Mouse (Mus musculus): ENCODE measurements around the gene Gm609. TPM values are rescaled to one million over a fixed set of nuclear protein-coding genes. Genes with fewer than 3 reads are reported as not detected.
"Not testable (repeated sequence)": the region's sequence is repeated elsewhere in the genome, so short reads cannot be mapped to it uniquely, and the experiment has no call there.

Gene Gm609
- polyA plus RNA-seq (2015; fragmentation: Nextera tagmentation; extraction: Ambion mirVana) = not detected in 2 replicates

DNA sequence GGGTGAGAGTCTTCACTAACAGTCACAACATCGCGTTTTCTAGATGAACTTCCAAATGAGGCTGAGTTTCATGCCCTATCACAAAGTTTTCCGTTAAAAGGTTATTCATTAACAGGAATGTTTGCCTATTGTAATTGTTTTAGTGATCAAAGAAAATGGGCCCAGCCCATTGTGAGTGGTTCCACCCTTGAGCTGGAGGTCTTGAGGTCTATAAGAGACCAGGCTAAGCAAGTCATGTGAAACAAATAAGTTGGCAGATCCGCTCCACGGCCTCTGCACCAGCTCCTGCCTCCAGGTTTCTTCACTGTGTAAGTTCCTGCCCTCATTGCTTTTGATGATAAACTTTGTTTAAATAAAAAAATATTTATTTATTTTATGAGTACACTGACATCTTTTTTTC, at the start of gene Gm609:
Gene Gm609 (minus strand): TSS at position 43 of the 400 bp plus-strand sequence.
- WGBS = 72% methylated on average over 5 of the region's 5 CpGs
- no peak for ATAC-seq (replicated peaks)

GRCm38 (mm10) chr16:45542108-45542507, 49.3 kb upstream of the Gm609 start:
- Histone ChIP-seq H3K4me3 (no peak overlapping the region), H3K9me3 (no peaks in the 10 kb centered on the region)

More for the DNA sequence above, at the start of gene Gm609:
- Histone ChIP-seq H3K27me3 (no peaks in the 10 kb centered on the region), H3K4me2 (replicated peaks) (no peak within 1 kb of the TSS), H3K9me3 (no peaks in the 10 kb centered on the region), H3K9ac (replicated peaks) (no peak within 1 kb of the TSS), H3K27ac (replicated peaks) (no peak within 1 kb of the TSS), H3K4me3 (no peak within 1 kb of the TSS), H3K36me3 (no peaks in the 10 kb centered on the region), H3K4me1 (no peaks in the 10 kb centered on the region)

GRCm38 (mm10) chr16:45538342-45538741, 45.6 kb upstream of the Gm609 start:
- H3K9me3 ChIP-seq; ATAC-seq (replicated peaks); H3K27ac ChIP-seq (replicated peaks); H3K4me2 ChIP-seq (replicated peaks); H3K27me3 ChIP-seq; H3K9ac ChIP-seq (replicated peaks); H3K4me1 ChIP-seq; H3K4me3 ChIP-seq; H3K36me3 ChIP-seq: not testable (repeated sequence)
- WGBS = 79% methylated on average over 1 of the region's 1 CpGs

More at GRCm38 (mm10) chr16:45542108-45542507, 49.3 kb upstream of the Gm609 start:
- Histone ChIP-seq H3K9ac (replicated peaks) (no peak overlapping the region), H3K27ac (replicated peaks) (no peak overlapping the region), H3K36me3 (no peaks in the 10 kb centered on the region), H3K4me1 (no peaks in the 10 kb centered on the region), H3K4me2 (replicated peaks) (no peak overlapping the region), H3K27me3 (no peaks in the 10 kb centered on the region)
- ATAC-seq (replicated peaks) = no peak

- 95% methylated on average over 5 of the region's 5 CpGs for WGBS
These were observed 42.2 kb upstream of the Gm609 start, which contains the start of gene Slc9c1 for GRCm38 (mm10) chr16:45535009-45535408. Gene Slc9c1 (plus strand): TSS chr16:45535309.

DNA sequence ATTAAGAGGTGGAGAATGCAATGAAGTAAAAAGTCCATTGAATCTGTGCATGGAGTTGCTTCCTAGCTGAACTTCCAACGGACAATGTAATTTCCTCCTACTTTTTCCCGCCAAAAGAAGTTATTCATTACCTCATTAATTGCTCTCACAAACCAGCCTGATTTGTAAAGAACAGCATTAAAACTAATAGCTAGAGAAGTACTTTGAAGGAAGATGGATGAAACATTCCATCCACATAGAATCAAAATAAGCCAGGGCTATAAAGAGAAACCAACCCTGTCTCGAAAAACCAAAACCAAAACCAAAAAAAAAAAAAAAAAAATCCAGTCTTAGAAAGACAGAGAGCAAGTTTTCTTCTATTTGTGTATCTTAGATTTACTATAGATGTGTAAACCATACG, 39.2 kb upstream of the Gm609 start, which contains the start of gene Gm17783:
Gene Gm17783 (minus strand): TSS at position 101 of the 400 bp plus-strand sequence.
- ATAC-seq (replicated peaks) = no peak
- 80% methylated on average over 4 of the region's 4 CpGs for WGBS
- Histone ChIP-seq H3K4me1 (no peaks in the 10 kb centered on the region), H3K9me3 (no peaks in the 10 kb centered on the region), H3K27me3 (no peaks in the 10 kb centered on the region), H3K36me3 (no peaks in the 10 kb centered on the region), H3K4me2 (replicated peaks) (no peak within 1 kb of the TSS), H3K27ac (replicated peaks) (no peak within 1 kb of the TSS), H3K9ac (replicated peaks) (no peak within 1 kb of the TSS), H3K4me3 (no peak within 1 kb of the TSS)

More at GRCm38 (mm10) chr16:45535009-45535408, 42.2 kb upstream of the Gm609 start, which contains the start of gene Slc9c1:
- Histone ChIP-seq H3K9ac (replicated peaks) (no peak within 1 kb of the TSS), H3K27ac (replicated peaks) (no peak within 1 kb of the TSS), H3K9me3 (no peaks in the 10 kb centered on the region), H3K4me3 (no peak within 1 kb of the TSS), H3K4me2 (replicated peaks) (no peak within 1 kb of the TSS), H3K27me3 (no peaks in the 10 kb centered on the region), H3K36me3 (no peaks in the 10 kb centered on the region), H3K4me1 (no peaks in the 10 kb centered on the region)
- ATAC-seq (replicated peaks) = no peak

DNA sequence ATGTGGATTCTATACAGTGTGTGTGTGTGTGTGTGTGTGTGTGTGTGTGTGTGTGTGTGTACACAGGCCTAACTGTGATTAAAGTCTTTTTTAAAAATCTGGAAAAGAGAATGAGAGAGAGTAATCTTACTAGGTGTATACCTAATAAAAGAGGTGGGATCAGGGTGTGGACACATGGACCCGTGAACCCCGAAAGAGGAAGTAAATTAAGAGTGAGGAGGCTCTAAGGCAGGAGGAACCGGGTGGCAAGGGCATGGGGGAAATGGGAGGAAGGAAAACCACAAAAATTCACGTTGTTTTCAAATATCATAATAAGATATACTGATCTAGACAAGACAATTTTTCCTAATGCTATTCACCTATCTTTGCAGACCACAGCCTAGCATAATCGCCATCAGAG, 32.8 kb upstream of the Gm609 start:
- no peaks in the 10 kb centered on the region for H3K9me3 ChIP-seq
- ATAC-seq (replicated peaks) = no peak
- no peaks in the 10 kb centered on the region for H3K4me1 ChIP-seq
- no peak overlapping the region for H3K27ac ChIP-seq (replicated peaks)
- H3K27me3 ChIP-seq = no peaks in the 10 kb centered on the region
- H3K9ac ChIP-seq (replicated peaks) = no peak overlapping the region
- no peak overlapping the region for H3K4me2 ChIP-seq (replicated peaks)
- H3K36me3 ChIP-seq = no peaks in the 10 kb centered on the region
- 83% methylated on average over 5 of the region's 5 CpGs for WGBS
- no peak overlapping the region for H3K4me3 ChIP-seq

DNA sequence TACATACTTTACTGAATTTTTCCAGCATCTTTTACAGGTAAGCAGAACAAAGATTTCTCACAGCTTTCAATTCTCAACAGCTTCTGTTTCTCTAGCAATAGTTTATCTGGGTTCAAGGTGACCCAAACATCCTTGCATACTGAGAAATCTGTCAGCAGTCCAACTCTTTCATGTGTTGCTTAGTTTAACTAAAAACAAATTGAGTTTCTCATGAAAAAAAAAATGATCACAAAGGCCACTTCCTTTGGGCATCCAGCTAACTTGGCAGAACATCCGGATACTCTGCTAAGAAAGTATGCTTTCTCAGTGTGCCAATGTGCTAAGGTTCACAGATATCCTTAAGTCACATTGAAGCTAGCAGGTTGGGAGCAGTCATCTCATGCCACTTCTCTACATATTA, 2.6 kb upstream of the Gm609 start:
- H3K36me3 ChIP-seq = no peaks in the 10 kb centered on the region
- H3K4me3 ChIP-seq = no peak overlapping the region
- WGBS = 77% methylated on average over 1 of the region's 1 CpGs
- H3K4me2 ChIP-seq (replicated peaks) = no peak overlapping the region
- no peak overlapping the region for H3K9ac ChIP-seq (replicated peaks)
- no peaks in the 10 kb centered on the region for H3K27me3 ChIP-seq
- no peak for ATAC-seq (replicated peaks)
- H3K9me3 ChIP-seq = no peaks in the 10 kb centered on the region
- no peak overlapping the region for H3K27ac ChIP-seq (replicated peaks)
- H3K4me1 ChIP-seq = no peaks in the 10 kb centered on the region

DNA sequence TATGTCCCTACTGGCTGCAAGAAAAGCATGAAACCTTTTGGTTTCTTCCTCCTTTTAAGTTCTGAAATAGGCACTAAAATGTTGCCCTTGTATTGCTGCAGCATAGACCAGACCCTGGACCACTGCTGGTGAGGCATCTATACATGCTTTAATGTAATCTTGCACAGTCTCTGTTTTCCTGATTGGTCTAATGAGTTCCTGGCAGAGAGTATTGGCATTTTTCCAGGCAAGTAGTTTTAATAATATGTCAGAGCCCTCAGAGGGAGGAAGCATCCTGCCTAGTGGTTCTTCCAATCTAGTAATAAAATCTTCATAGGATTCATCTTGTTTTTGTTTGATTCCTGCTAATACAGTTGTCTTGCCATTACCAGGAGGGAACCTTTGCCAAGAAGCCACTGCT, 15.8 kb downstream of the Gm609 start:
- peak; percentile 72; the same call in 1 of the 2 replicates for ATAC-seq (replicated peaks)
- H3K4me1 ChIP-seq = no peaks in the 10 kb centered on the region
- H3K4me3 ChIP-seq = no peak overlapping the region
- no peak overlapping the region for H3K27ac ChIP-seq (replicated peaks)
- no peaks in the 10 kb centered on the region for H3K9me3 ChIP-seq
- no peak overlapping the region for H3K4me2 ChIP-seq (replicated peaks)
- H3K36me3 ChIP-seq = no peaks in the 10 kb centered on the region
- H3K9ac ChIP-seq (replicated peaks) = no peak overlapping the region
- H3K27me3 ChIP-seq = no peaks in the 10 kb centered on the region

- not testable (repeated sequence) for H3K27ac ChIP-seq (replicated peaks); H3K4me3 ChIP-seq; ATAC-seq (replicated peaks); H3K9ac ChIP-seq (replicated peaks); H3K9me3 ChIP-seq; H3K27me3 ChIP-seq; H3K4me1 ChIP-seq; H3K36me3 ChIP-seq; H3K4me2 ChIP-seq (replicated peaks)
- WGBS = 73% methylated on average over 3 of the region's 3 CpGs
These were observed 20.9 kb downstream of the Gm609 start for GRCm38 (mm10) chr16:45471836-45472235.

DNA sequence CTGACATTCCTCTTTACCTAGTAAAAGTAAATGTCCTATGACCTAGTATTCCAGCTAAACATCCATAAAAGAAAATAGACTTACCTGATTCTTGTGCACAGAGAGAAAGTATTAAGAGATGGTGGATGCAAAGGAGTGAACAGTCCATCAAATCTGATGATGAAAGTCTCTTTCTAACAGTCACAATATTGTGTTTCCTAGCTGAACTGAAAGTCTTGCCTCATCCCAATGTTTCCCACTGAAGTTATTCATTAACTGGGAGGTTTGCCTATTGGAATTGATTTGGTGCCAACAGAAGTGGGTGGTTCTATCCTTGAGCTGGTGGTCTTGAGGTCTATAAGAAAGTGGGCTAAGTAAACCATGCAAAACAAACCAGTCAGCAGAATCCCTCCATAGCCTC, 38.0 kb downstream of the Gm609 start:
- Histone ChIP-seq H3K27me3 (no peaks in the 10 kb centered on the region), H3K27ac (replicated peaks) (no peak overlapping the region), H3K4me1 (no peaks in the 10 kb centered on the region), H3K36me3 (no peaks in the 10 kb centered on the region), H3K4me2 (replicated peaks) (no peak overlapping the region), H3K4me3 (no peak overlapping the region), H3K9ac (replicated peaks) (no peak overlapping the region), H3K9me3 (no peaks in the 10 kb centered on the region)
- no peak for ATAC-seq (replicated peaks)

- Histone ChIP-seq H3K36me3 (no peaks in the 10 kb centered on the region), H3K9ac (replicated peaks) (no peak overlapping the region), H3K4me1 (no peaks in the 10 kb centered on the region), H3K27ac (replicated peaks) (no peak overlapping the region), H3K4me2 (replicated peaks) (no peak overlapping the region), H3K27me3 (no peaks in the 10 kb centered on the region), H3K4me3 (no peak overlapping the region), H3K9me3 (no peaks in the 10 kb centered on the region)
- WGBS = 88% methylated on average over 1 of the region's 1 CpGs
- ATAC-seq (replicated peaks) = no peak
These were observed 55.5 kb downstream of the Gm609 start for GRCm38 (mm10) chr16:45437230-45437739.

DNA sequence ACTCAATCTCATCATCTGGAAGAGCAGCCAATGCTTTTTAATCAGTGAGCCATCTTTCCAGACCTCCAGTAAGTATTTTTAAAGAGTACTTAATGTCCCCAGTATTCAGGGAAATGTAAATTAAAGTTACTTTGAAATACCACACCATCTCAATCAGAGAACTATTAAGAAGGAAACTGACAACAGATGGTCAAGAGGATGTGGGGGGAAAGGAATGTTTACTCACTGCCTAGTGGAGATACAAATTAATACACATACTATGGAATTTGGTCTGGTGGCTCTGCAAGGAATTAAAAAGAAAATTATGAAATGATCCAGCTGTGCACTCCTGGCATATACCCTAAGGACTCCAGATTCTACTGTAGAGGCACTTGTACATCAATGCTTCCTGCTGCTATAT, 57.2 kb downstream of the Gm609 start:
- H3K36me3 ChIP-seq = no peaks in the 10 kb centered on the region
- H3K9me3 ChIP-seq = no peaks in the 10 kb centered on the region
- no peaks in the 10 kb centered on the region for H3K27me3 ChIP-seq
- no peak overlapping the region for H3K9ac ChIP-seq (replicated peaks)
- ATAC-seq (replicated peaks) = no peak
- no peak overlapping the region for H3K4me2 ChIP-seq (replicated peaks)
- H3K4me3 ChIP-seq = no peak overlapping the region
- H3K4me1 ChIP-seq = no peaks in the 10 kb centered on the region
- H3K27ac ChIP-seq (replicated peaks) = no peak overlapping the region

DNA sequence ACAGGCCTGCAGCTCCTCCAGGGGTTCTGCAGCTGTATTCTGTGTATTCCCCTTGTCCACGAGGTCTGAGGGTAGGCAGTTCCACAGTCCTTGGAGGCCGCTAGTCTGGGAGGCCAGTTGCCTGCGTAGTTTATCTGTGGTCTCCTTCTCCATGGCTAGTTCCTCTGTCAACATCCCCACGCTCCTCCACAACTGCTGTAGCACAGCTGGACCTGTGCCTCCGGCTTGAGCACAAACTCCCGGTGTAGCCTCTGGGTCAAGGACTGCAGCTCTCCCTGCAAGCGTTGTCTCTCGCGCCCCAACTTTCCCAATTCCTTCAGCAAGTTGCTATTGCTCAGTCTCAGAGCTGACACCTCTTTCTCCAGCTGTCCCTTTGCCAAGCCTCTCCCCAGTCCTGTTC, 65.1 kb downstream of the Gm609 start:
- no peak overlapping the region for H3K27ac ChIP-seq (replicated peaks)
- ATAC-seq (replicated peaks) = no peak
- 92% methylated on average over 9 of the region's 9 CpGs for WGBS
- no peak overlapping the region for H3K4me2 ChIP-seq (replicated peaks)
- no peaks in the 10 kb centered on the region for H3K4me1 ChIP-seq
- H3K9ac ChIP-seq (replicated peaks) = no peak overlapping the region
- no peaks in the 10 kb centered on the region for H3K36me3 ChIP-seq
- no peaks in the 10 kb centered on the region for H3K9me3 ChIP-seq
- H3K4me3 ChIP-seq = no peak overlapping the region
- H3K27me3 ChIP-seq = no peaks in the 10 kb centered on the region
